Mouse (Mus musculus): ENCODE measurements around the gene Nt5dc2.

GRCm38 (mm10) chr14:31137281-31137595, 6.4 kb downstream of the Nt5dc2 start:
- TF ChIP-seq POLR2A (IDR thresholded peaks at IDR 0.05; ENCODE audit: borderline replicate concordance, insufficient read depth, low read length), result no peak
- TF ChIP-seq CTCF (IDR thresholded peaks at IDR 0.05; ENCODE audit: borderline replicate concordance, insufficient read depth, low read depth, low read length), result no peak

Data from cerebellum, adult 2 months (tissue).